Mouse (Mus musculus): ENCODE data around the gene Trim46. TPM values are rescaled to one million over a fixed set of nuclear protein-coding genes. Genes with fewer than 3 reads are reported as not detected.

The Trim46 gene
- polyA plus RNA-seq, 1 experiment from 2014 or later: 4.9 TPM

- Histone ChIP-seq H3K9ac (replicated peaks; ENCODE audit: low read depth, low read length) (no peak overlapping the region), H3K4me3 (ENCODE audit: low read depth, low read length) (no peak overlapping the region)
Observed at GRCm38 (mm10) chr3:89285526-89285925, 39.4 kb upstream of the Trim46 start.

GRCm38 (mm10) chr3:89284261-89284660, 38.2 kb upstream of the Trim46 start:
- 75% methylated on average over 3 of the region's 3 CpGs for WGBS
- Histone ChIP-seq H3K27me3 (ENCODE audit: control insufficient read depth, insufficient read depth, low read length) (no peaks in the 10 kb centered on the region), H3K9me3 (ENCODE audit: control insufficient read depth, low read depth, low read length) (no peaks in the 10 kb centered on the region), H3K9ac (replicated peaks; ENCODE audit: low read depth, low read length) (no peak overlapping the region), H3K4me1 (ENCODE audit: control insufficient read depth, insufficient read depth, low read length) (peaks cover 4% of the 10 kb centered on the region; the same call in 1 of the 2 replicates), H3K4me2 (replicated peaks; ENCODE audit: low read depth, low read length) (no peak overlapping the region), H3K27ac (ENCODE audit: low read length) (no peak overlapping the region), H3K36me3 (ENCODE audit: control insufficient read depth, insufficient read depth, low read length) (no peaks in the 10 kb centered on the region), H3K4me3 (ENCODE audit: low read depth, low read length) (no peak overlapping the region)
- ATAC-seq (ENCODE audit: insufficient number of reproducible peaks, insufficient read depth, low FRiP score, low read depth): no peak

More at GRCm38 (mm10) chr3:89285526-89285925, 39.4 kb upstream of the Trim46 start:
- Histone ChIP-seq H3K27ac (ENCODE audit: low read length) (no peak overlapping the region), H3K9me3 (ENCODE audit: control insufficient read depth, low read depth, low read length) (no peaks in the 10 kb centered on the region), H3K36me3 (ENCODE audit: control insufficient read depth, insufficient read depth, low read length) (no peaks in the 10 kb centered on the region), H3K4me2 (replicated peaks; ENCODE audit: low read depth, low read length) (no peak overlapping the region), H3K27me3 (ENCODE audit: control insufficient read depth, insufficient read depth, low read length) (no peaks in the 10 kb centered on the region), H3K4me1 (ENCODE audit: control insufficient read depth, insufficient read depth, low read length) (peaks cover 2% of the 10 kb centered on the region; the same call in 1 of the 2 replicates)
- 48% methylated on average over 2 of the region's 2 CpGs for WGBS
- ATAC-seq (ENCODE audit: insufficient number of reproducible peaks, insufficient read depth, low FRiP score, low read depth): no peak

GRCm38 (mm10) chr3:89282291-89282643, 36.2 kb upstream of the Trim46 start:
- H3K4me1 ChIP-seq (ENCODE audit: control insufficient read depth, insufficient read depth, low read length): peaks cover 24% of the 10 kb centered on the region
- no peak overlapping the region for H3K4me3 ChIP-seq (ENCODE audit: low read depth, low read length)
- no peaks in the 10 kb centered on the region for H3K27me3 ChIP-seq (ENCODE audit: control insufficient read depth, insufficient read depth, low read length)
- no peak overlapping the region for H3K27ac ChIP-seq (ENCODE audit: low read length)
- ATAC-seq (ENCODE audit: insufficient number of reproducible peaks, insufficient read depth, low FRiP score, low read depth): no peak
- H3K36me3 ChIP-seq (ENCODE audit: control insufficient read depth, insufficient read depth, low read length): no peaks in the 10 kb centered on the region
- no peak overlapping the region for H3K9ac ChIP-seq (replicated peaks; ENCODE audit: low read depth, low read length)
- no peaks in the 10 kb centered on the region for H3K9me3 ChIP-seq (ENCODE audit: control insufficient read depth, low read depth, low read length)
- H3K4me2 ChIP-seq (replicated peaks; ENCODE audit: low read depth, low read length): no peak overlapping the region
- WGBS: 20% methylated on average over 4 of the region's 4 CpGs

GRCm38 (mm10) chr3:89281579-89282290, 35.6 kb upstream of the Trim46 start:
- Histone ChIP-seq H3K9ac (replicated peaks; ENCODE audit: low read depth, low read length) (no peak overlapping the region), H3K4me1 (ENCODE audit: control insufficient read depth, insufficient read depth, low read length) (peaks cover 29% of the 10 kb centered on the region), H3K4me3 (ENCODE audit: low read depth, low read length) (peak overlapping the region; percentile 64; the same call in 1 of the 2 replicates), H3K27me3 (ENCODE audit: control insufficient read depth, insufficient read depth, low read length) (no peaks in the 10 kb centered on the region), H3K36me3 (ENCODE audit: control insufficient read depth, insufficient read depth, low read length) (no peaks in the 10 kb centered on the region), H3K9me3 (ENCODE audit: control insufficient read depth, low read depth, low read length) (no peaks in the 10 kb centered on the region), H3K27ac (ENCODE audit: low read length) (peak overlapping the region; percentile 29), H3K4me2 (replicated peaks; ENCODE audit: low read depth, low read length) (peak overlapping the region; percentile 96)
- WGBS: 11% methylated on average over 20 of the region's 20 CpGs
- no peak for ATAC-seq (ENCODE audit: insufficient number of reproducible peaks, insufficient read depth, low FRiP score, low read depth)

- Histone ChIP-seq H3K9me3 (ENCODE audit: control insufficient read depth, low read depth, low read length) (no peaks in the 10 kb centered on the region), H3K4me1 (ENCODE audit: control insufficient read depth, insufficient read depth, low read length) (peaks cover 29% of the 10 kb centered on the region), H3K4me3 (ENCODE audit: low read depth, low read length) (peak within 1 kb of the TSS; percentile 64), H3K4me2 (replicated peaks; ENCODE audit: low read depth, low read length) (peak within 1 kb of the TSS; percentile 96), H3K36me3 (ENCODE audit: control insufficient read depth, insufficient read depth, low read length) (peaks cover 5% of the 10 kb centered on the region; the same call in 1 of the 2 replicates), H3K9ac (replicated peaks; ENCODE audit: low read depth, low read length) (peak within 1 kb of the TSS; percentile 2; the same call in 1 of the 2 replicates), H3K27ac (ENCODE audit: low read length) (peak within 1 kb of the TSS; percentile 78), H3K27me3 (ENCODE audit: control insufficient read depth, insufficient read depth, low read length) (no peaks in the 10 kb centered on the region)
- 1% methylated on average over 52 of the region's 52 CpGs for WGBS
- peak; percentile 73 for ATAC-seq (ENCODE audit: insufficient number of reproducible peaks, insufficient read depth, low FRiP score, low read depth)
Observed at GRCm38 (mm10) chr3:89280606-89281511, 34.8 kb upstream of the Trim46 start, which contains the start of gene Efna1. Efna1 (minus strand) TSS chr3:89281142.

- H3K9me3 ChIP-seq (ENCODE audit: control insufficient read depth, low read depth, low read length): no peaks in the 10 kb centered on the region
- H3K36me3 ChIP-seq (ENCODE audit: control insufficient read depth, insufficient read depth, low read length): peaks cover 7% of the 10 kb centered on the region; the same call in 1 of the 2 replicates
- peak overlapping the region; percentile 64 for H3K4me3 ChIP-seq (ENCODE audit: low read depth, low read length)
- H3K4me1 ChIP-seq (ENCODE audit: control insufficient read depth, insufficient read depth, low read length): peaks cover 29% of the 10 kb centered on the region
- H3K4me2 ChIP-seq (replicated peaks; ENCODE audit: low read depth, low read length): peak overlapping the region; percentile 96
- no peak for ATAC-seq (ENCODE audit: insufficient number of reproducible peaks, insufficient read depth, low FRiP score, low read depth)
- WGBS: under 1% methylated on average over 29 of the region's 29 CpGs
- peak overlapping the region; percentile 2; the same call in 1 of the 2 replicates for H3K9ac ChIP-seq (replicated peaks; ENCODE audit: low read depth, low read length)
- no peaks in the 10 kb centered on the region for H3K27me3 ChIP-seq (ENCODE audit: control insufficient read depth, insufficient read depth, low read length)
- H3K27ac ChIP-seq (ENCODE audit: low read length): peak overlapping the region; percentile 78; the same call in 1 of the 2 replicates
Observed at GRCm38 (mm10) chr3:89280050-89280605, 34.0 kb upstream of the Trim46 start.

- H3K9ac ChIP-seq (replicated peaks; ENCODE audit: low read depth, low read length): peak overlapping the region; percentile 57
- peak overlapping the region; percentile 64 for H3K4me3 ChIP-seq (ENCODE audit: low read depth, low read length)
- no peaks in the 10 kb centered on the region for H3K27me3 ChIP-seq (ENCODE audit: control insufficient read depth, insufficient read depth, low read length)
- WGBS: under 1% methylated on average over 35 of the region's 35 CpGs
- peak; percentile 70 for ATAC-seq (ENCODE audit: insufficient number of reproducible peaks, insufficient read depth, low FRiP score, low read depth)
- H3K27ac ChIP-seq (ENCODE audit: low read length): peak overlapping the region; percentile 87
- peak overlapping the region; percentile 96 for H3K4me2 ChIP-seq (replicated peaks; ENCODE audit: low read depth, low read length)
- peaks cover 7% of the 10 kb centered on the region; the same call in 1 of the 2 replicates for H3K36me3 ChIP-seq (ENCODE audit: control insufficient read depth, insufficient read depth, low read length)
- no peaks in the 10 kb centered on the region for H3K9me3 ChIP-seq (ENCODE audit: control insufficient read depth, low read depth, low read length)
- peaks cover 29% of the 10 kb centered on the region for H3K4me1 ChIP-seq (ENCODE audit: control insufficient read depth, insufficient read depth, low read length)
Observed at GRCm38 (mm10) chr3:89279153-89279890, 33.2 kb upstream of the Trim46 start.
